Mouse (Mus musculus) hindbrain, embryonic 13.5 days (tissue): ENCODE results near the gene Adgrf3. TPM values are rescaled to one million over a fixed set of nuclear protein-coding genes. Genes with fewer than 3 reads are reported as not detected.

Experiments
- microRNA counts: library from miRNA; unstranded; fragments of <30 nt; microRNA quantifications from one replicate; lab custom pipeline; 2016
- microRNA-seq: library from miRNA; unstranded; fragments of <30 nt; microRNA quantifications from one replicate; pipeline ENCODE4, GENCODE M21; 2016
- polyA plus RNA-seq: library from polyadenylated mRNA; unstranded; fragments of >200 nt; fragmentation: Nextera tagmentation; extraction: Ambion mirVana; gene quantifications from 2 replicates; pipeline ENCODE4 v1.2.1, GENCODE M21; 2015

Adgrf3 gene
- polyA plus RNA-seq, 1 experiment from 2014 or later: not detected

MicroRNA genes within 50 kb of the gene (microRNA counts, 519-probe panel; counts per million panel counts)
- microRNA mmu-miR-1960 (lab: Ali Mortazavi, UCI): 51.3 counts per million

Small RNA genes within 50 kb of the gene (microRNA-seq; reads per million reads assigned to microRNA genes)
- 1.2 reads per million for gene Mir1960

Other genes starting within 250 kb of the Adgrf3 start
- gene Il6, start 192.6 kb downstream of the Adgrf3 start, polyA plus RNA-seq: not detected in 2 replicates
- 67.9 and 68.8 TPM in 2 replicates for gene Tyms, start 132.1 kb downstream of the Adgrf3 start, polyA plus RNA-seq
- gene Garem2, start 100.6 kb downstream of the Adgrf3 start, polyA plus RNA-seq: 14.0 and 15.0 TPM in 2 replicates
- 6.4 and 7.2 TPM in 2 replicates for gene 3110082J24Rik, start 99.6 kb downstream of the Adgrf3 start, polyA plus RNA-seq
- gene Hadha, start 50.6 kb downstream of the Adgrf3 start, polyA plus RNA-seq: 76.1 and 84.3 TPM in 2 replicates
- 65.0 and 70.7 TPM in 2 replicates for gene Hadhb, start 50.5 kb downstream of the Adgrf3 start, polyA plus RNA-seq
- gene Selenoi, start 26.9 kb upstream of the Adgrf3 start, polyA plus RNA-seq: 24.9 and 25.2 TPM in 2 replicates
- gene Drc1, start 75.7 kb upstream of the Adgrf3 start, polyA plus RNA-seq: 3.4 and 4.4 TPM in 2 replicates